Mouse (Mus musculus): Measurements from ENCODE around the gene Nnmt. TPM values are rescaled to one million over a fixed set of nuclear protein-coding genes. Genes with fewer than 3 reads are reported as not detected.
A peak's percentile ranks its signal among the peaks of the same experiment; 100 is the strongest.

Gene Nnmt
- 5.0 and 8.2 TPM in 2 replicates for polyA plus RNA-seq (2012; rRNA removed)

DNA sequence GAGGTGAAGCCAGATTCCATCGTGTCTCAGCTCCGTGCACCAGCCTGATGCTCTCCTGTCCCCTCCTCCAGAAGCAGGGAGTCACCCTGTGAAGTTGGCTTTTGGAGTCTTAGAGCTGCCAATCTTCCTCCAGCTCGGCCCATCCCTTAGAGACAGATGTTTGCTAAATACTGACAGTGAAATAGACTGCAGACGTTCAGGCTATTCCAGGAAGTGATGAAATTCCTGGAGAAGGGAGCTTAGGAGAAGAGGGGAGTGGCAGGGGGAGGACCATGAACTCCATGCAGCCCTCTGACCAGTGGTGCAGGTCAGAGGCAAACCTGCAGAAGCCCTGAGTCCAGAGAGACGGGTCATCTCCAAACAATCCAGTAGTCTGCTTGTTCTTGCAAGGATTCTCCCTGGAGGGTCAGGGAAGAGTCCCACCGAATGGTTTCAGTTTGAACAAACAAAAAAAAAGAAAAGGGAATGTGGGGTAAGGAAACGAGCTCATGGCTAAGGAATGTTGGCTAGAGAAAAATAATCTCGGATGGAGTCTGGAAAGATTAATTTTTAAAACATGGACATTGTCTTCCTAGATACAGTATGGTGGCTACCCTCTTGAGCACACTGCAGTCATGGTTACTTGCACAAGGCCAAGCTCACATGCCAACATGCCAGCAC lies at the start of gene Nnmt:
Nnmt (minus strand) TSS at position 215 of the 660 bp plus-strand sequence.
- no peak for DNase-seq (ENCODE audit: low spot score)

DNA sequence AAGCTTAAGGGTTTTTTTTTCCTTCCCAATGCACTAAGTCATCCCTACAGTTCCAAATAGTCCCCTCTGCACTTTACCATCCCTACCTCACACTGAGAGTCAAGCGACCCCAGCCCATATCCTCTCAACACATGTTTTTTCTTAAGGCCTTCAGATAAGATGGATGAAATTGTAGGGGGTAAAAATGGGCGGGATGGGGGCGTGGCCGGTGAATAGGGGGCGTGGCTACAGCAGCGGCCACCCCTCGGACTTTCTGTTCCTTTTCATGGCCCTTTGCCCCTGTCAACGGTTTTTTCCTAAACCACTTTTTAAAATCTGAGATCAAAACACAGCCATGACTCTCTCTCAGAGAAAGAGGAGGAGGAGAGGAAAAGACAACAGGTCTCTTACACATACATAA lies 49.8 kb upstream of the Nnmt start:
- no peak for DNase-seq (ENCODE audit: low spot score)

GRCm38 (mm10) chr9:48653399-48654070 lies 48.6 kb upstream of the Nnmt start:
- DNase-seq (ENCODE audit: low spot score): no peak

DNA sequence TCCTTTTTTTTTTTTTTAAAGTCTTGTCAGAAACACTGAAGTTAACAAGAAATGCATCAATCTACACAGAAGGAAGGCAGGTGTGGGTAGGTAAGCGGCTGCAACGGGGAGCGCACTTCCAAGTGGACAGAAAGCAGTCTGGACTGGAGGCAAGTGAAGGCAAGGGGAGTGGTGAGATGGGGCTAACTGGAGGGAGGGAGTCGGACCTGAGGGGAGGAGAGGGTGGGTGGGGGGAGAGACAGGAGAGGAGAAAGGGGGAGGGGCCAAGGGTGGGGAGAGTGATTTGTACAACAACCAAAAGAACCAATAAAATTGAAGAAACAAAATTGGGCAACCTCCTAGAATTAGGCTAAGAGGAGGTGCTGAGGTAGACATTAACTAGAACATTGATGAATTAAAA lies 47.1 kb upstream of the Nnmt start:
- DNase-seq (ENCODE audit: low spot score): peak; percentile 3

- peak; percentile 14 for DNase-seq (ENCODE audit: low spot score)
Observed at GRCm38 (mm10) chr9:48650846-48651245, 45.9 kb upstream of the Nnmt start.

GRCm38 (mm10) chr9:48649851-48650685 lies 45.1 kb upstream of the Nnmt start:
- DNase-seq (ENCODE audit: low spot score): peak; percentile 20

DNA sequence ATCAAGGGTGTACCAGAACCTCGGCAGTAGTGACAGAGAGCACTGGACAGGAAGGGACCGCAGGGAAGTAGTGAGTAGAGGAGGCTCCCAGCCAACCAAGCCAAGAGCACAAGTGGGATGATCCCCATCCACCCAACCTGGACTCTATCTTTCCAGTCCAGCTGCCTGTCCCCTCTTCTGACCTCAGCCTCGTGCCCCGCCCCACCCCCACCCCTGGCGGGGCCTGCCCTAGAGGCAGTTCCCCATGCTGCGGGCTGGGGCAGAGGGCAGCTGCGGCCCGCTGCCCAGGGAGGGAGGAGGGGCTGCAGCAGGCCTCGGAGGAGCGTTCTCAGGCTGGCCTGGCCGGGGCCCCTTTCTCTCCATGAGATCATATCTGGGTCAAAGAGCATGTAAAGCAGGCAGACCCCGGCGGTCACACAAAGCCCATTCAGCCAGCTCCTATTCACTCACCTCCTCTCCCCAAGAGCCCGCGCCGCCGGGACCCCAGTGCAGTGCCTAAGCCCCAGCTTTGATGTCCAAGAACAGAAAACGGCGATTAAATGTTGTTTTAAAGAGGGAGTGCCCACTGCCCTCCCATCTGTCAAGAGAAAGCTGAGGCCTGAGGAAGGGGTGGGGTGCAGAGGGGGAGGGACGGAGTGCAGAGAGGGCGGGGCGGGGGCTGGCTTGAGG lies 44.3 kb upstream of the Nnmt start:
- DNase-seq (ENCODE audit: low spot score): peak; percentile 33

DNA sequence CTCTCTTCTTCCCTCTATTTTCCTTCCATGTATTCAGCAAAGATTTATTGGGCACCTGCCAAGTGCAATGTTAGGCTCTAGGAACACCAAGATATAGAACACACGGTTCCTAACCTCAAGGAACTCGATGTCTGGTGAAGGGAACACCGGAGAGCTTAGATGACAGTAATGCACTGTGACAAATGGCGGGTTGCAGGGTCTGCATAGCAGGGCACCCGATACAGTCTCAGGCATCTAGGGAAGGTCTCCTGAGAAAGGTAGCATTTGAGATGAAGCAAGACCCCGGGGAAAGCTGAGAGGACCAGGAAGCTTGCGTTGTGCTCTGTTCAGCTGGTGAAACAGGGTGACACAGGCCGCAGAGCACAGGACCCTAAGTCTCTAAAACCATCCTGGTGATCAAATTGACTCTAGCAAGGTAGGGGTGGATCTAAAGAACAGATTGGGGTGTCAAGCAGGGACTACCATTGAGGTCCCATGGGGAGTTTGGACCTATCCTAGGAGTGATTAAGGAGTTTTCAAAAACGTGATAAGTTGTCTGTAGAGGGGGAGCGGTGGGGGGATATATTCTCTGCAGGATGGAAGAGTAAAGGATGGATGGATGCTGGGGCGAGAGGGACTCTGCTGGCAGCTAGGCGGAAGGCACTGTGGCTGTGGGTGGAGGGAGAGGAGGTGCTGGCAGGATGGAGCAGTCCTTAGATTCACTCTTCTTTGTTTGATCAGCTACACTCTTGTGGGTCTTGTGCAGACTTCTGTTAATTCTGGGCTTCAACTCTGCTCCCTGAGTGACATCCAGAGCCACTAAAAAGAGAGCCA lies 43.5 kb upstream of the Nnmt start:
- peak; percentile 19 for DNase-seq (ENCODE audit: low spot score)

DNA sequence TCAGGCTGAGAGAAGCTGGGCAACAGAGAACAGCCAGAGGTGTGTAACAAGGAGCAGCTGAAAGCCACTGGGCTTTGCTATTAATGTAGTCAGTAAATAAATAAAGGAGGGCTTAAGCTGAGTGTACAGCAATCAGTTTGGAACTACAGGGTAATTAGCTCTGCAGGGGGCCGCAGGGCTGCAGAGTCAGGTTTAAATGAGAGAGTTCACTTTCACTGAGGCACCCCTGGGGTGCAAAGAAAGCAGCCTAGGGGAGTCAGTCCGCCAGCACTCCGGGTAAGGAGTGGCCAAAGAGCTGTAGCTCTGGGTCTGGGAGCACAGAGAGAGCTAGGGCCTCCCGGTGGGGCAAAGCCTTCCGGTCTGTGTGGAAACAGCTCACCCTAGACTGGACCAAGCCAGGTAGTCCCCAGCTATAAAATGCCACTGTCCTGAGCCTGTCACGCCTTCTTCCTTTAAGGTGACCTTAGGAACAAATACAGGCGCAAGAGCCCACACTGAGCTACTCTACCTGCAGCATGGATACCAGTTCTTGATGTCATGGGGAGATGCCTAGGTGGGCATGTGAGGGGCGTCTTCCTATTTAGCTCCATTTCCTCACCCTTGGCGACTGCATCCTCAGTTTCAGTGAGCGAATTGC lies 42.8 kb upstream of the Nnmt start:
- peak; percentile 19 for DNase-seq (ENCODE audit: low spot score)

DNA sequence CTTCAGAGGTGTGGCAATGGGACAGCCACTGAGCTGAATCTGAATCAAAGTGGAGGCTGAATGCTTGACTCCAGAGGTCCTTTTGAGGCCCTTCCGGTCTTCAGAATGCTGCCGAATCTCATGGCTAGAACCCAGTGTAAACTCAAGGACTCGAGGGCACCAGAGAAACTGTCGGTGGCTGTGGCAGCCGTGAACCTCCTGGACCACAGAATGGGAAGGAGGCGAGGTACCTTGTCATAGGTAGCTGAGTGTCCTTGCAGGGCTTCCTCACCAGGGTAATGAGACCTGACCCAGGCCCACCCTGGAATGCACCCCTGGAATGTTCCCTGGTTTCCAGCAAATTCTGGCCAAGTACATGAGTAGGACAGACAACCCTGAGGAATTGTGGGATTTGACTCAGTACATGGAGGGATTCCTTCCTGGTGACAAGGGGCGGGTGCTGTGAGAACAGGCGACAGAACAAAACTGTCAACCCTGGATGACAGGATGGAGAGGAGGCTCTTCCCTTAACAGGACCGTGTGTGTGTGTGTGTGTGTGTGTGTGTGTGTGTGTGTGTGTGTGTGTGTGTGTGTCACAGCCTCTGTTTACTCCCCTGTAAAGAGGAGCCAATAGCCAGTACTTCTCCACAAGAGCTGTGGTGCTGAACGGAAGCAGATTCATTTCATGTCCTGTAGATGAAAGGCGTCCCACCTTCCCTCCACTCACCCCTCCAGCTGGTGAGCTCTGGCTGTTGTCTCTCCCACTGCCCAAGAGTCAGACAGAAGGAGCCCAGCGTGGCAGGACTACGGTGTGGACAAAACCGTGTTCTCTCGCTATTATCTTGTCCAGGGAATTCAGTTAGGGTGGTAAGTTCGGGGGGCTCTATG lies 42.1 kb upstream of the Nnmt start:
- peak; percentile 21 for DNase-seq (ENCODE audit: low spot score)

GRCm38 (mm10) chr9:48646251-48646650 lies 41.3 kb upstream of the Nnmt start:
- no peak for DNase-seq (ENCODE audit: low spot score)

DNA sequence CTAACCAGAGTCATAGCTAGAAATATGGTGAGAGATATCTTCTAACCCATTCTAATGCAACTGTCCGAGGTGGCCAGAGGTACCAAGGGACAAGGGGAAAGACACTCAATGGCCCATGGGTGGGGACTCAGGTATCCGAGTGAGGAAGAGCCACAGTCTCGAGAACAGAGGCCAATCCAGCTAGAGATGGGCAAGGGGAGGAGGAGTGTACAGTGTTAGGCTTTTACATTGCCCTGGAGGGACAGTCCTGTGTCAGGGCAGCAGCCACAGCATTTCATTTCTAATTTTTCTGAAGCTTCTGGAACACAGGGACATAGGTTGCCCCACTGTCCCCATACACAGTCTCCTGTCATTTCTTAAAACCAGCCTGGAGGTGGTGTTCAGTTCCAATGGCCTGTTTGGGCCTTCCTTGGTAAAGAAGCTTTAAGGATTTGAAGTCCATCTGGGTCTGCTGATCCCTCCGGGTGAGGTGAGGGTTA lies 40.7 kb upstream of the Nnmt start:
- DNase-seq (ENCODE audit: low spot score): no peak

DNA sequence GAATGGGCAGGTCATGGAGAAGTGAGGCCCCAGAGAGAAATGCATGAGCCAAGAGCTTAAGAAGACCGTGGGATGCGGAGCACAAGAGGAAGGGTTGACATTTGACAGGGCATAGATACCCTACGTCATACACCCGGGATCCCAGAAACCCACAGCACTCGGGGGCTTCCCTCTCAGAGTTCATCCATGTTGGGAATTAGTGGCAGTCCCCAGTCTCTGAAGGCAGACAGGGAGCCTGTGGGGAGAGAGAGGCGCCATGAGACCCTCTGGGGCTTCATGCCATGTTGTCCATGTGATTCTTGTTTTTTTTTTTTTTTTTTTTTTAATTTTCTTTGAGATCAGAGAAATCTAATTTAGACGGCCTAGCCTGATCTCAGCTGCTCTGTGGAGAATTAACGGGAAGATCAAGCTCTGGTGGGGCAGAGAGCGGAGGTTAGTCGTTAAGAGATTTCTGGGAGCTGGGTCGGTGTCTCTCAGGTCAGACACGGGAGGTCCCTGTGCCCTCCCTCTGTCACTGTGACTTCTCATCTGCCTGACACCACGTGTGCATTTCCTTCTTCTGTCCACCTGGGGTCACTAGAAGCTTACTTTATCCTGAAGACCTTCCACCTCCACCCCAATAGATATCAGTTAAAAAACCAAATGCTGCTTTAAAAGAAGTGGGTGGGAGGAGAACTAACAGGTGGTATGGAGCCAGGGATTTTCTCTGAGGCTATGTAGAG lies 40.1 kb upstream of the Nnmt start:
- no peak for DNase-seq (ENCODE audit: low spot score)

DNA sequence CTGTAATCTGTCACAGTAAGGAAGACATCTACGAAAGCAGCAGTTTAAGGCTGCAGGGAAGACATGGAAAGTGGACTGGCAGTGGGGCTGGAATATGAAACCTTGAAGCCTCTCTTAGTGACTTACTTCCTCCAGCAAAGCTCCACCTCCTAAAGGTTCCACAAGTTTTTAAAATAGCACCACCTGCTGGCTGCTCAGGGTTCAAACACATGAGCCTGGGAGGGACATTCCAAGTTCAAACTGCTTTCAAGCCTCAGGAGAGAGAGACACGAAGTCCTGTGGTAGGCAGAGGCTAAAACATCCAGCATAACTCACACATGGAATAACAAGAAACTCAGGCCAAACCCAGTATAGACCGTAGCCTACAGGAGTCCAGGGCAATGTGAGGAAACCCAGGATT lies 39.4 kb upstream of the Nnmt start:
- no peak for DNase-seq (ENCODE audit: low spot score)

GRCm38 (mm10) chr9:48641636-48642035 lies 36.7 kb upstream of the Nnmt start:
- DNase-seq (ENCODE audit: low spot score): no peak

- DNase-seq (ENCODE audit: low spot score): no peak
Observed at GRCm38 (mm10) chr9:48640881-48641280, 35.9 kb upstream of the Nnmt start.

GRCm38 (mm10) chr9:48638176-48638803 lies 33.3 kb upstream of the Nnmt start:
- no peak for DNase-seq (ENCODE audit: low spot score)

- DNase-seq (ENCODE audit: low spot score): no peak
Observed at GRCm38 (mm10) chr9:48637161-48637560, 32.2 kb upstream of the Nnmt start.

All from urinary bladder, adult 2 months (tissue).